Mouse (Mus musculus): ENCODE results near the gene Aacs. TPM values are rescaled to one million over a fixed set of nuclear protein-coding genes. Genes with fewer than 3 reads are reported as not detected.

Gene Aacs
- total and polyA plus RNA-seq, 3 experiments: 21.3 to 48.8 (median 39.8) TPM

DNA sequence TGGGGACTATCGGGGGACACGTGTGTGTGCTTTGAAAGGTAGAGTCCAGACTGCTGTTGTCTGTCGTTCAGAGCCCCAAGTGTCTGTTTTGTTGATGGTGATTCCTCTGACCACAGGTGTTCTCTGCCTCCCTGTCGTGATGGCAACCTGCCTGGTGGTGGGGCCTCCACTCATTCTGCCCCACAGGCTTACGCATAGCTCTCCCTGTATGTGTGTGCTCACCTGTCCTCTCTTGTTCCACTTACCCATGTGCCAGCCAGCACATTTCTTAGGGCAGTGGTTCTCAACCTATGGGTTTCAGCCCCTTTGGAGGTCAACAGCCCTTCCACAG lies 17.4 kb downstream of the Aacs start:
- no peak for DNase-seq (ENCODE audit: extremely low read depth)
- dilution Hi-C loops (cut with MboI; ENCODE audit: extremely low pct_ligation_motif_present, extremely low pct_unique_long_range_greater_than_20kb, low sequenced_read_pairs): no loop called here
- TF ChIP-seq SIN3A (IDR thresholded peaks at IDR 0.05; ENCODE audit: low read length) (no peak), CHD2 (IDR thresholded peaks at IDR 0.05; ENCODE audit: low read length) (no peak), SMC3 (IDR thresholded peaks at IDR 0.05; ENCODE audit: low read depth, low read length) (no peak), KAT2A (IDR thresholded peaks at IDR 0.05; ENCODE audit: insufficient replicate concordance, low read length) (no peak), CTCF (conservative IDR thresholded peaks at IDR 0.05 in 1 of 2, IDR thresholded peaks at IDR 0.05 in 1 of 2; ENCODE audit: low read depth in 2 of 2, low read length in 2 of 2) (no peak), MYC (IDR thresholded peaks at IDR 0.05; ENCODE audit: low read depth, low read length) (no peak), MAX (IDR thresholded peaks at IDR 0.05; ENCODE audit: low read length) (no peak), TBP (conservative IDR thresholded peaks at IDR 0.05; ENCODE audit: low read depth, low read length) (no peak)

GRCm38 (mm10) chr5:125495655-125496054 lies 20.0 kb downstream of the Aacs start:
- DNase-seq (ENCODE audit: extremely low read depth): no peak
- TF ChIP-seq JUND (conservative IDR thresholded peaks at IDR 0.05; ENCODE audit: low read depth, low read length) (no peak), MAFK (IDR thresholded peaks at IDR 0.05; ENCODE audit: insufficient replicate concordance, low read length) (no peak), RAD21 (IDR thresholded peaks at IDR 0.05; ENCODE audit: low read depth, low read length) (no peak), JUN (IDR thresholded peaks at IDR 0.05; ENCODE audit: insufficient read depth, low read depth, low read length) (no peak), MXI1 (IDR thresholded peaks at IDR 0.05; ENCODE audit: low read depth, low read length) (no peak), CHD2 (IDR thresholded peaks at IDR 0.05; ENCODE audit: low read length) (no peak), MAX (IDR thresholded peaks at IDR 0.05; ENCODE audit: low read length) (no peak), CTCF (conservative IDR thresholded peaks at IDR 0.05 in 1 of 2, IDR thresholded peaks at IDR 0.05 in 1 of 2; ENCODE audit: low read depth in 2 of 2, low read length in 2 of 2) (no peak), KAT2A (IDR thresholded peaks at IDR 0.05; ENCODE audit: insufficient replicate concordance, low read length) (no peak), SMC3 (IDR thresholded peaks at IDR 0.05; ENCODE audit: low read depth, low read length) (no peak), MEF2A (IDR thresholded peaks at IDR 0.05; ENCODE audit: borderline replicate concordance, low read depth, low read length) (no peak), EP300 (IDR thresholded peaks at IDR 0.05; ENCODE audit: low read length) (no peak), HCFC1 (IDR thresholded peaks at IDR 0.05; ENCODE audit: low read depth, low read length) (no peak), NELFE (IDR thresholded peaks at IDR 0.05; ENCODE audit: low read depth, low read length) (no peak), UBTF (IDR thresholded peaks at IDR 0.05; ENCODE audit: low read depth, low read length) (no peak), MAZ (IDR thresholded peaks at IDR 0.05; ENCODE audit: low read depth, low read length) (no peak), PAX5 (IDR thresholded peaks at IDR 0.05; ENCODE audit: low read length) (no peak), RCOR1 (conservative IDR thresholded peaks at IDR 0.05; ENCODE audit: low read depth, low read length) (no peak), POLR2A (IDR thresholded peaks at IDR 0.05; ENCODE audit: low read depth, low read length) (no peak)
- H3K9me3 ChIP-seq (replicated peaks; ENCODE audit: low read length): no peaks in the 10 kb centered on the region
- no peak overlapping the region for H3K9ac ChIP-seq (ENCODE audit: insufficient read depth, low read depth)
- H3K36me3 ChIP-seq (replicated peaks in 1 of 2; ENCODE audit: control insufficient read depth in 1 of 2, insufficient read depth in 1 of 2, low read length in 1 of 2): peaks cover 20 to 77% of the 10 kb centered on the region in 2 experiments
- no peak overlapping the region for H3K4me3 ChIP-seq (replicated peaks in 1 of 3; ENCODE audit: low read depth in 2 of 3, low read length in 2 of 3, poor library complexity in 1 of 3)
- H3K79me2 ChIP-seq (replicated peaks; ENCODE audit: control insufficient read depth, extremely low read depth, insufficient read depth, poor library complexity, severe bottlenecking): no peaks in the 10 kb centered on the region
- in situ Hi-C loops (cut with MboI; ENCODE audit: low pct_ligation_motif_present, low pct_unique_long_range_greater_than_20kb, low sequenced_read_pairs): no loop called here
- dilution Hi-C loops (cut with MboI; ENCODE audit: extremely low pct_ligation_motif_present, extremely low pct_unique_long_range_greater_than_20kb, low sequenced_read_pairs): no loop called here
- no peak overlapping the region for H3K4me2 ChIP-seq (ENCODE audit: insufficient read depth, low read depth, poor library complexity, severe bottlenecking)
- no peak overlapping the region for H3K27ac ChIP-seq (ENCODE audit: insufficient read depth, low read depth)
- H3K27me3 ChIP-seq (replicated peaks): no peaks in the 10 kb centered on the region
- peaks cover 0 to 17% of the 10 kb centered on the region in 2 experiments; a peak in 2 of 4 replicates for H3K4me1 ChIP-seq (ENCODE audit: control insufficient read depth in 1 of 2, insufficient read depth in 2 of 2)

More for the DNA sequence above, 17.4 kb downstream of the Aacs start:
- no peak overlapping the region for H3K27ac ChIP-seq (ENCODE audit: insufficient read depth, low read depth)
- H3K9ac ChIP-seq (ENCODE audit: insufficient read depth, low read depth): no peak overlapping the region
- in situ Hi-C loops (cut with MboI; ENCODE audit: low pct_ligation_motif_present, low pct_unique_long_range_greater_than_20kb, low sequenced_read_pairs): no loop called here
- no peaks in the 10 kb centered on the region for H3K9me3 ChIP-seq (replicated peaks; ENCODE audit: low read length)
- H3K79me2 ChIP-seq (replicated peaks; ENCODE audit: control insufficient read depth, extremely low read depth, insufficient read depth, poor library complexity, severe bottlenecking): no peaks in the 10 kb centered on the region
- H3K4me2 ChIP-seq (ENCODE audit: insufficient read depth, low read depth, poor library complexity, severe bottlenecking): no peak overlapping the region
- H3K27me3 ChIP-seq (replicated peaks): no peaks in the 10 kb centered on the region
- peaks cover 23 to 66% of the 10 kb centered on the region in 2 experiments for H3K36me3 ChIP-seq (replicated peaks in 1 of 2; ENCODE audit: control insufficient read depth in 1 of 2, insufficient read depth in 1 of 2, low read length in 1 of 2)
- H3K4me3 ChIP-seq (replicated peaks in 1 of 3; ENCODE audit: low read depth in 2 of 3, low read length in 2 of 3, poor library complexity in 1 of 3): no peak overlapping the region
- H3K4me1 ChIP-seq (ENCODE audit: control insufficient read depth in 1 of 2, insufficient read depth in 2 of 2): peaks cover 5 to 25% of the 10 kb centered on the region in 2 experiments
